Mouse (Mus musculus): ENCODE measurements at regions not wholly inside any gene's neighbourhood (a gene's known extent, or its start where the extent isn't known, plus 50 kb on each side); places are given as distances from the start of the nearest gene placed in this dataset.

- peak; percentile 36 for DNase-seq (ENCODE audit: low spot score)
These were observed 67.8 kb downstream of the Olfr1505 start for GRCm38 (mm10) chr19:13980988-13981630.

DNA sequence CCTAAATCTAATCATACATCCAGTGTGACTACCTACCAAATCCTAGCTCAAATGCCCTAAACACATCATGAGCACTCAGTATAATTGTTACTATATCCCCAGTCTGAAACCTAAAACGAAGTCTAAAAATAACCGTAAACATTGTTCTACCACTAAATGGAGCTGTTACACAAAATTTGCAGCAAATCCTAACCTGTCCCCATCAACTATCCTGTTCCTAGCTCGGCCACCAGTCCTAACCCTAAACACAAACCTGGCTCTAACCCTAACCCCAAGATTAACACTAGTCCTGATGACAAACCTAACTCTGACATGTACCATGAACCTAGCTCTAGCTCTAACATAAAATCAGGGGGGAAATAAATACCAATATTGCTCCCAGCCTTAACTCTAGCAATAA is 69.5 kb downstream of the Olfr1505 start:
- DNase-seq (ENCODE audit: low spot score): no peak

All from lung, postnatal 25 days (tissue).